Mouse (Mus musculus): ENCODE data around the gene Dscaml1.
A peak's percentile ranks its signal among the peaks of the same experiment; 100 is the strongest.

Gene Dscaml1

DNA sequence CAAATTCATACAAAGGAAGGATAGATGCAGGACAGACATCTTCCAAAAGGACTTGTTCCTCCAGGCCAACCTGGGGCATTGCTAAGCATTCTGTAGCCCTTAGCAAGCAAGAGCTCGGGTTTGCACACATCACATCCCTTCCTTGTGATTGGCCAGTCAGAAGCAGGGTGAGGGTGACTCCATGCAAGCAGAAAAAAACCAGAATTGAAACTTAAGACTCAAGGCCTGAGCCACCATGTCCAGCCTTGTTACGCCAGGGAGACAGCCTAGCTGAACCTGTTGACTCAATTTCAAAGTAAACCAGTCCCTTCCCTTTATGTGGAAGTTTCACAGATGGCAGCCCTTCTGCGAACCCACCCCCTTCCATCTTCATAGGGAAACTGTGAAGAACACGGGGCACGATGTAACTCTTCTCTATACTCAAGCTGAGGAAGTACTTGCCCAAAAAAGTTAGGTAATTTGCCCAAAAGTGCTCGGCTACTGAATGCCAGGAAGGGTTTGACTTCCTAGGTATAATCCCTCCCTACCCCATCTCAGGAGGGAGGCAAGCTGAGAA lies 218.5 kb downstream of the Dscaml1 start:
- no peak for DNase-seq

GRCm38 (mm10) chr9:45645526-45645925 lies 219.1 kb downstream of the Dscaml1 start:
- DNase-seq, result no peak

DNA sequence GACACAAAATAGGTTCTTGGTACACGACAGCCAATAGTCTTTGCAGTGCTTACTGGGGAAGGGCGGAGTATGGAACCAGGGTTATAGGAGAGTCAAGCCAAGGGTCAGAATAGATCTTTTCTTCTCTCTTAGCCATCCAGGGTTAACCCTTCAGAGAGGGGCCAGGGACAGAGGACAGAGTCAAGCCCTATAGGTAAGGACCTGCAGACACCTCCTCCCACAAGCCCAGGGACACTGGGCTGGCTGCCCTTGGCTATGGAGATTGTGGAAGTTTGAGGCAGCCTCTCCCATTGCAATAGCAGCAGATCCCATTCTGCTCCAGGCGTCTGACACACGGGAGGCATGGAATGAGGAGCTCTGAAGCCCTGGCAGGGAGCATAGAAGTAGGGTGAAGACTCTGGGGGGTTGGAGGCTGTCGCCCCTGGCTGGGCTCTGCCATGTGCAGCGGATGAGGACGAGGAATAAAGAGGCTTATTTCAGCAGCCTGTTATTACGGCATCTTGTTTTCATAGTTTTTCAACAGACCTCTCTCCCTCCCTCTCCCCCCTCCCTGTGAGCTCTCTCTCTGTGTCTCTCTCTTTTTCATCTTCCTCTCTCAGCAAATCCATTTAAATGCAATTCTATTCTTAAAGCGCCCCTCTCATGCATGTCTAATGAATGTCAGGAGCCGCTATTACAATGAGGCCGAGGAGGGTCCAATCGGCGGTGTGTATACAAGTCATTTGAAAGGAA lies 224.8 kb downstream of the Dscaml1 start:
- DNase-seq, result no peak

DNA sequence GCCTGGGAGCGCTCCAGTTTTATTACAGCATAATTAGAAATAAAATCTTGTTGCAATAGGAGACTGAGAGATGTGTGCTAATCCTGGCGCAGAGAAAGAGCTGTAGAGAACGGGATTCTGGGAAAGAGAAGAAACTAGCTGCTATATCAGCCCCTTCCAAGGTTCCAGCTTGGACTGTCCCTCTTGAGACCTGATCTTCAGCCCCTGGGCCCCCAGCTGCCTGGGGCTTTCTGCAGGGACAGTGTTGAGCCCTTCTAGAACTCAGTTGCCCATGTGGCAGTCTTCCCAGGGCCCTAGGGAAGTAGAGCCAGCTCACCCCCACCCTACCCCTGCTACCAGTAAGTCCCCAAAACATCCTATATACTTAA lies 225.4 kb downstream of the Dscaml1 start:
- no peak for DNase-seq

GRCm38 (mm10) chr9:45657172-45658062 lies 231.0 kb downstream of the Dscaml1 start:
- DNase-seq, result no peak

GRCm38 (mm10) chr9:45660191-45660590 lies 233.8 kb downstream of the Dscaml1 start:
- no peak for DNase-seq

- DNase-seq, result no peak
These were observed 236.0 kb downstream of the Dscaml1 start for GRCm38 (mm10) chr9:45662471-45662870.

- DNase-seq, result peak; percentile 62
These were observed 237.2 kb downstream of the Dscaml1 start for GRCm38 (mm10) chr9:45663386-45664315.

DNA sequence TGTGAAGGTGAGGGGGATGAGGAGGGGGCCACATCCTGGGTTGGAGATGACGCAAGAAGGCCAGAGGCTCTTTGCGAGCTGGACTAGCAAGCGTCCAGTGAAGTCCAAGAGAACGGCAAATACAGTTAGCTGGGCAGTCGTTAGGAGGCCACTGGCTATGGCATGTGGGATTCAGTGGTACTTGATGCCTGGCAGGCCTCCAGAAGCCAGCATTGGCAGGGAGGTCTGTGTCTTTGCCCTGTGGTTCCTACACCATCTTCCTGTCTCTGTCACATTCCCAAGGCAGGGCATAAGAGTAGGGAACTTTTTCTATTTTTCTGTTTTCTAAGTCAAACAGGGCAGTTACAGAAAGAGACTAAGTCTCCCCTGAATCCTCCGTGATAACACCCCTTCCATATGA lies 237.9 kb downstream of the Dscaml1 start:
- no peak for DNase-seq

- DNase-seq, result no peak
These were observed 238.5 kb downstream of the Dscaml1 start for GRCm38 (mm10) chr9:45664871-45665394.

- no peak for DNase-seq
These were observed 249.5 kb downstream of the Dscaml1 start for GRCm38 (mm10) chr9:45675931-45676330.

GRCm38 (mm10) chr9:45676578-45676977 lies 250.2 kb downstream of the Dscaml1 start:
- DNase-seq, result no peak

- no peak for DNase-seq
These were observed 250.9 kb downstream of the Dscaml1 start for GRCm38 (mm10) chr9:45677236-45677781.

DNA sequence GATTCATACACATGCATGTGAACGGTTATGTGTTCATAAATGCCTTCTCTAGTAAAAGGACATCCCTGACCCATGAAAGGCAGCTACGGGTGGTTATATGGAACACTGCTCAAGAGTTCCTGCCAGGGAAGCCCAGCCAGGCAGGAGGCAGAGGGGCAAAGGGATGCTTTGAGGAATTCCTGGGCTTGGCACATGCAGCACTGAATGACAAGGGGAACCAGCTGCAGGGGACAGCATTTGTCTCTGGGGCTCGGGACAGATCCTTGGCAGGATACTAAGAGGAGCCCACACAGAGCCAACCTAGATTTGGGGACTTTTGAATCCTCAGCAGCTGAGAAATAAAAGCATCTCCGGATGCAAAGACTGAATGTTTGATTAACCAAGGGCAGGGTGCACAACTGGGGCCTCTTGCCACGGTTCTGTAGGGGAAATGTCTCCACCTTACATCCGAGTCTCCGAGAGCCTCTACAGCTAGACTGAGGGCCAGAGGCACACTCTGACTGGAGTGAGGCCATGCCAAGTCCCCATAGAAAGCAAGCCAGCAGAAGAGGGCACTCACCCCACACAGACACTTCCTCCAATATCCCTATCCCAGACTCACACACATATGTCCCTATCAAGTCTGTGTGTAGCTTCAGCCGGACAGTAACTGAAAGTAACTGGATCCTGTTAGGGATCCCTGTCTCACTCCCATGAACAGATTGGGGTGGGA lies 251.7 kb downstream of the Dscaml1 start:
- no peak for DNase-seq

DNA sequence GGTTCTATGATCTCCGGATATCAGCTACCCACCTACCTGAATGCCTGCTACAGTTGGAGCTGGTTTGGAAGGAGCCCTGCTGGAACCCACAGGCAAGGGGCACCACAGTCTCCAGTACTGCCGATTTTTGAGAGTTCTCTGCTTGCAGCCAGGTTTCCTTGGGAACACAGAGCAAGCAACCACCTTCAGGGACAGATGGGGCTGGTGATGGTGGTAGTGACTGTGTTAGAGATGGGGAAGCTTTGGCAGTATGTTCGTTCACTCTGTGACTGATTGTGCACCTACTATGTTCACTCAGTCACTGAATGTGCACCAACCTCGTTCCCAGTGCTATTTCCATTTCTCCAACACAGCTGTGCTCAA lies 252.2 kb downstream of the Dscaml1 start:
- no peak for DNase-seq

GRCm38 (mm10) chr9:45682461-45682998 lies 256.1 kb downstream of the Dscaml1 start:
- no peak for DNase-seq

DNA sequence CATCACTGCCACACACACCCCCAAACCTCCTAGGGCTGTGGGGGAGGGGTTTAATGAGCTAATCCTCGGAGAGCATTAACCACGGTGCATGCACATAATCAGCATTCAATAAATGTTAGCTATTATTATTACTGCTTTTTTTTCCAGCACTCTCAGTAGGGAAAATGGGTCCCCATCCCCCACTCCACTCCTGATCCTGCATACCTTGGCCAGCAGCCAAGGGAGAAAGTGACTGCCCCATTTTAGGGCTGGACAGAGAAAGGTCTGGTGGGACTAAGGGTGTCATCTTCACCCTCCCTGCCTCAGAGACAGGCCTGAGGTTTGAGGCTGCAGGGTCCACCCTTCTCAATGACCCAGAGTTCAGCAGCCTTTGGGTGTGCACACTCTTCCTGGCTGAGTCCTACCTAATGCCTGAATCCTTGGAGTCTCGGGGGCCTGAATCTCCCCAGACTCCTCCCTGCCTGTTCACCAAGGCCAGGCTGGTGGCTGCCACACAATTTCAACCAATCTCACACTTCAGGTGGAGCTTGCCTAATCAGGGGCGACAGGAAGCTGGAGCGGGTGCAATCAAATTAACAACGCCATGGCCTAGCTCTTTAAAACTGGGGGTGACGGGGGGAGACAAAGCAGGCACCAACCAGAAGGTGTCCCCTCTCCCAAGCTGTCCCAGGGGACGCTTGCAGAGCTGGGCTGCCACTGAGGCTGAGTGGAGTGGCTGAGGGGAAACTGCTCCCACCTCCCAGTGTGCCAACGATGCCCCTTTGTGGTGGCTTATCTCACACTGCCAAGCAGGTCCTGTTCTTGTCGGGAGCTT lies 267.2 kb downstream of the Dscaml1 start:
- DNase-seq, result no peak

DNA sequence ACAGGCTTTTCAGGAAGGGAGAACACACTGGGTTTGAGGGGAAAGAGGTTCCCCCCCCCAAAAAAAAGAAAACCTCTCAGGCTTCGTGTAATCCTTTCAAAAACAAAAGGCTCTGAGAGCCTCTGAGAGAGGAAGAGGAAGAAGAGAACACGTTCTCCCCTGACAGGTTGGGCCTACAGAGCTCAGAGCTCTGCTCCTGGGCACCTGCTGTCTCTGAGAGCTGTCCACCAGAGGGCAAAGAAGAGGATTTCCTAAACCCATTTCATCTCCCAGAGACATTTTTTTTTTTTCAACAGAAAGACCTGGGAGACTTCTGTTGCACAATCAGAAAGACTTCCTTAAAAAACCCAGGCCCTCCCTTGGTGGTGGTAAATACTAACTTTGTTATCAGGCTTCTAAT lies 267.8 kb downstream of the Dscaml1 start:
- DNase-seq, result no peak

GRCm38 (mm10) chr9:45699171-45699570 lies 272.7 kb downstream of the Dscaml1 start:
- DNase-seq, result no peak

DNA sequence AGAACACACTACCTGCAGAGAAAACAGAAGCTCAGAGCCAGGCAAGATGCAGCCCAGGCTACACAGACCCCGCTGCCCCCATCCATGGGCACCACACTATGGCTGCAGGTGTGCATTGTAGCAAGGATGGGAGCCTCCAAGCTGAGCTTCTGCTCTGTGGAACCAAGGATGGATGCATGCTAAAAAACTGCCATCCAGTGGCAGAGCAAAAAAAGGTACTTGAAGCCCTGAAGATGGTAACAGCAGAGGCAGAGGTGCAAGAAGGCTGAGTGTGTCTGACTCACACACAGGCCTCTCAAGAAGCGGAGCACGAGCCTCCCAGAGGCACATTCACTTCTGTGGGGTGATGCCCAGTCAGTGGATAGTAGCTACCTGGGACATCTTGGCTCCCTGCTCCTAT lies 276.8 kb downstream of the Dscaml1 start:
- DNase-seq, result no peak

All from right cerebral cortex, postnatal 14 days (tissue).